Mouse (Mus musculus) neural tube, embryonic 14.5 days (tissue): Measurements from ENCODE around the gene Rai14. TPM values are rescaled to one million over a fixed set of nuclear protein-coding genes. Genes with fewer than 3 reads are reported as not detected.

Source experiments
- ATAC-seq: fragments of 200-750 bp; cut with Nextera tagmentation; 2 replicates; pipeline ENCODE4 v1.8.0; 2017; ENCODE audit warnings: low read depth, mild to moderate bottlenecking, moderate TSS enrichment, moderate library complexity
- H3K27ac ChIP-seq: fragments of 300-500 bp; sonication (generic); 2 replicates; pipeline ENCODE4 v1.5.1; 2014; ENCODE audit warnings: low read depth, mild to moderate bottlenecking, control low read depth, low read length, moderate library complexity, mixed read lengths
- H3K27me3 ChIP-seq: fragments of 300-500 bp; sonication (generic); 2 replicates; pipeline ENCODE4 v1.6.1; 2014; ENCODE audit warnings: low read length; ENCODE audit not compliant: control insufficient read depth, insufficient read depth
- H3K36me3 ChIP-seq: fragments of 300-500 bp; sonication (generic); 2 replicates; pipeline ENCODE4 v1.6.1; 2014; ENCODE audit warnings: low read length, mixed read lengths; ENCODE audit not compliant: control insufficient read depth, insufficient read depth
- H3K4me1 ChIP-seq: fragments of 300-500 bp; sonication (generic); 2 replicates; pipeline ENCODE4 v1.6.1; 2014; ENCODE audit warnings: low read length; ENCODE audit not compliant: control insufficient read depth, insufficient read depth
- H3K4me2 ChIP-seq: fragments of 300-500 bp; sonication (generic); 2 replicates; pipeline ENCODE4 v1.6.1; 2014; ENCODE audit warnings: mild to moderate bottlenecking, low read depth, low read length, control low read depth
- H3K4me3 ChIP-seq: fragments of 300-500 bp; sonication (generic); 2 replicates; pipeline ENCODE4 v1.5.1; 2014; ENCODE audit warnings: low read depth, low read length, control low read depth, mixed read lengths
- H3K9ac ChIP-seq: fragments of 300-500 bp; sonication (generic); replicated peaks from 2 replicates; pipeline ENCODE4 v1.6.1; 2014; ENCODE audit warnings: low read depth, mild to moderate bottlenecking, control low read depth, low read length, mixed read lengths
- H3K9me3 ChIP-seq: fragments of 300-500 bp; sonication (generic); 2 replicates; pipeline ENCODE4 v1.6.1; 2016; ENCODE audit warnings: low read length; ENCODE audit not compliant: control insufficient read depth
- WGBS: fragments of 180-500 bp; shearing (Covaris S2); extraction: QIAGEN DNeasy Blood & Tissue Kit; methylation state at CpG from one replicate; pipeline ENCODE4 v1.1.7; 2014; 5-methylcytosine and 5-hydroxymethylcytosine counted together
- polyA plus RNA-seq: library from polyadenylated mRNA; unstranded; fragments of >200 nt; fragmentation: Nextera tagmentation; extraction: Ambion mirVana; gene quantifications from 2 replicates; pipeline ENCODE4 v1.2.1, GENCODE M21; 2014

The Rai14 gene
- 10.0 and 16.1 TPM in 2 replicates for polyA plus RNA-seq

DNA sequence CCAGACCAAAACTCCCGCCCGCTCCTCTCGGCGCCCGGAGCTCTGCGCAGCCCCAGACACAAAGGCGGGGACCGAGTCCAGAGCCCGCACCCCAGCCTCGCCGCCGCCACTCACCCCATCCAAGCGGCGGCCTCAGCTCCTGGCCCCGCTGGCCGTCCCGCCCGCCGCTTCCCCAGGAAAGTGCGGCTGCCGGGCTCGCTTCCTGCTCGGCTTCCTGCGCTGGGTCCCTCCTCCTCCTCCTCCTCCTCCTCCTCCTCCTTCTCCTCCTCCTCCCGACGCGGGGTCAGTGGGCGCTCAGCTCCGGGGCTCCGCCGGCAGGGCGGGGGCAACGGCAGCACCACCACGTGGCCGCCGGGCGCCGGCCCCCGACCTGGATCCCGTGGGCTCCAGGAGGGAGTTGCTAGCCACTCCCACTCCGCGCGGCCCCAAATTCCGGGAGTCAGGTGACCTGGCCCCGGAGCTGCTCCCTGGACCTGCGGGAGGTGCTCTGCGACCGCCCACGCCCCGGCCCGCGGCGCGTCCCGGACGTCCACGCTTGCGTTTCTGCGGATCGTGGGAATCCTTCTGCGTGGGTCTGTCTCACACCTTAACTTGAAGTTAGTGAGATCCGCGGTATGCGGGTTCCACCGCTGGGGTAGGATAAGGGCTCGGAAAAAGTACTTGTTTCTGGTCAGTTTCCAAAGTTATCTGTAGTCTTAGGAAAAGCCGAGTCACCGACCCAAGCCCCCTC, at the start of gene Rai14:
Gene Rai14, minus strand, starts transcription at position 216 of the 730 bp plus-strand sequence.
- Histone ChIP-seq H3K27ac (peak within 1 kb of the TSS; percentile 52), H3K9me3 (no peaks in the 10 kb centered on the region), H3K27me3 (no peaks in the 10 kb centered on the region), H3K4me2 (peak within 1 kb of the TSS; percentile 95), H3K36me3 (no peaks in the 10 kb centered on the region), H3K4me3 (peak within 1 kb of the TSS; percentile 82), H3K4me1 (peaks cover 2% of the 10 kb centered on the region; the same call in 1 of the 2 replicates), H3K9ac (peak within 1 kb of the TSS; percentile 81)
- WGBS: under 1% methylated on average over 50 of the region's 68 CpGs
- ATAC-seq: peak; percentile 72

- Histone ChIP-seq H3K9ac (no peak overlapping the region), H3K4me1 (no peaks in the 10 kb centered on the region), H3K4me2 (no peak overlapping the region), H3K36me3 (no peaks in the 10 kb centered on the region), H3K9me3 (no peaks in the 10 kb centered on the region), H3K27ac (no peak overlapping the region), H3K27me3 (no peaks in the 10 kb centered on the region), H3K4me3 (no peak overlapping the region)
- no peak for ATAC-seq
- WGBS: 89% methylated on average over 6 of the region's 6 CpGs
These were observed 47.0 kb upstream of the Rai14 start for GRCm38 (mm10) chr15:10761441-10761840.

DNA sequence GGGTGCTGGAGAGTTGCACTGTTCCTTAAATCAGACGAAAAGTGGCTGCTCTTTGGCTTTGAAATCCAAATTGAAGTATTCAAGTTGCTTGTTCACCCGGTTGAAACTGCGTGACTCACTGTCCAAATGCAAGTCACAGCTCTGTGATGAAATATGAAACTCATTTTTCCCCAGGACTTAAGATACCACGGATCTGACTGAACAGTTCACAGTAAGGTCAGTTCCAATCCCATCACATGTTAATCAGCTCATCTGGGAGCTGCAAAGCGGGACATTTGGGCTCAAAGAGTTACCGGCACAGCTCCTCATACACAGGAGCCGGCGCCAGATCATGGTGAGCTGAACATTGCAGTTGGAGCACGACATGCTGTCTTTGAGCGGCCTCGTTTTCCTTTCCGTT, 45.6 kb upstream of the Rai14 start:
- Histone ChIP-seq H3K27ac (no peak overlapping the region), H3K4me3 (no peak overlapping the region), H3K9me3 (no peaks in the 10 kb centered on the region), H3K9ac (no peak overlapping the region), H3K36me3 (no peaks in the 10 kb centered on the region), H3K4me2 (no peak overlapping the region), H3K4me1 (no peaks in the 10 kb centered on the region), H3K27me3 (no peaks in the 10 kb centered on the region)
- 87% methylated on average over 12 of the region's 12 CpGs for WGBS
- no peak for ATAC-seq

- ATAC-seq: no peak
- Histone ChIP-seq H3K27me3 (no peaks in the 10 kb centered on the region), H3K4me3 (no peak overlapping the region), H3K4me1 (no peaks in the 10 kb centered on the region), H3K27ac (no peak overlapping the region), H3K36me3 (no peaks in the 10 kb centered on the region), H3K9me3 (no peaks in the 10 kb centered on the region), H3K4me2 (no peak overlapping the region), H3K9ac (no peak overlapping the region)
- WGBS: 96% methylated on average over 4 of the region's 4 CpGs
These were observed 45.0 kb upstream of the Rai14 start for GRCm38 (mm10) chr15:10759440-10759839.

- no peak overlapping the region for H3K9ac ChIP-seq
- H3K36me3 ChIP-seq: no peaks in the 10 kb centered on the region
- H3K4me1 ChIP-seq: no peaks in the 10 kb centered on the region
- H3K27ac ChIP-seq: no peak overlapping the region
- H3K4me3 ChIP-seq: no peak overlapping the region
- H3K4me2 ChIP-seq: no peak overlapping the region
- H3K9me3 ChIP-seq: no peaks in the 10 kb centered on the region
- ATAC-seq: no peak
- no peaks in the 10 kb centered on the region for H3K27me3 ChIP-seq
These were observed 44.4 kb upstream of the Rai14 start for GRCm38 (mm10) chr15:10758808-10759207.

GRCm38 (mm10) chr15:10751141-10751540, 36.7 kb upstream of the Rai14 start:
- Histone ChIP-seq H3K9me3 (no peaks in the 10 kb centered on the region), H3K4me1 (peaks cover 10% of the 10 kb centered on the region; the same call in 1 of the 2 replicates), H3K9ac (no peak overlapping the region), H3K4me2 (no peak overlapping the region), H3K27me3 (no peaks in the 10 kb centered on the region), H3K27ac (no peak overlapping the region), H3K4me3 (no peak overlapping the region), H3K36me3 (no peaks in the 10 kb centered on the region)
- ATAC-seq: no peak
- 80% methylated on average over 2 of the region's 2 CpGs for WGBS

GRCm38 (mm10) chr15:10750339-10750738, 35.9 kb upstream of the Rai14 start:
- Histone ChIP-seq H3K4me2 (no peak overlapping the region), H3K27ac (no peak overlapping the region), H3K4me1 (peaks cover 12% of the 10 kb centered on the region; the same call in 1 of the 2 replicates), H3K9me3 (no peaks in the 10 kb centered on the region), H3K4me3 (no peak overlapping the region), H3K27me3 (no peaks in the 10 kb centered on the region), H3K36me3 (no peaks in the 10 kb centered on the region), H3K9ac (no peak overlapping the region)
- 84% methylated on average over 2 of the region's 2 CpGs for WGBS
- no peak for ATAC-seq

DNA sequence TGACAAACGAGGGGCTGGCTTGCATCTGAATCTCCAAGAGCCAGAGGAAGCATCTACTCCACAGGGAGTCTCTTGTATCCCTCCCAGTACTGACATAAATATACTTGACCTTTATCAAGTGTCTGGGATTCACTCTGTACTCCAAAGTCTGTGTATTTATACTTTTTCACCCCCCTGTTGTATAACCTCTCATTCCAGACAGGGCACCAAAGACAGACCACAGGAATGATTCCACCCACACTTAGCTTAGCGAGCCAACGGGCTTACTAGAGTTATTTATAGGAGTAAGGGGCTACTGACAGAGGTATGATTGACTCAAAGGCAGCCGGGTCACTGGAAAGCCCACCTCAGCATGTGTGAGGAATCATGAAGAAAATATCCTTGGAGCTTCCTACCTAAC, 35.3 kb upstream of the Rai14 start:
- 23% methylated on average over 4 of the region's 4 CpGs for WGBS
- Histone ChIP-seq H3K27me3 (no peaks in the 10 kb centered on the region), H3K9me3 (no peaks in the 10 kb centered on the region), H3K4me1 (peaks cover 12% of the 10 kb centered on the region; the same call in 1 of the 2 replicates), H3K36me3 (no peaks in the 10 kb centered on the region), H3K27ac (no peak overlapping the region), H3K4me2 (no peak overlapping the region), H3K4me3 (no peak overlapping the region), H3K9ac (no peak overlapping the region)
- ATAC-seq: no peak

DNA sequence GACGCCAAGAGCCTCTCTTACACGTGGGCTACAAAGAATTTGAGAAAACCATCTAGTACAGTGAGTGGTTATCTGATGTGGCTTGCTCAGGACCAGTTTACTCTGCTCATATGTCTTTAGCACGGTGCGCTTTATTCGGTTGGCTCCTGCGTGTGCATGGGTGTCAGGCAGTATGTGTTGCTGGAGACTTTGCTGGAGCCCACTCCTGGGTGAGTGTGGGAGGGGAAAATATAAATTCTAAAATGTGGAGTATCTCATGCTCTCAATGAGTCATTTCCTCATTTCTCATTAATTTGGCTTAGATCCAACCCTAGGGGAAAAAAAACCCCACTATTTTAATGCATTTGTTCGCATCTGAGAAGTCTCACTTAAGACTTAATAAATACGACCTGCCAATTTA, 33.2 kb upstream of the Rai14 start:
- peak; percentile 64 for ATAC-seq
- Histone ChIP-seq H3K27me3 (no peaks in the 10 kb centered on the region), H3K36me3 (no peaks in the 10 kb centered on the region), H3K4me3 (no peak overlapping the region), H3K4me2 (no peak overlapping the region), H3K9me3 (no peaks in the 10 kb centered on the region), H3K9ac (no peak overlapping the region), H3K4me1 (peaks cover 12% of the 10 kb centered on the region; the same call in 1 of the 2 replicates), H3K27ac (no peak overlapping the region)
- 29% methylated on average over 8 of the region's 8 CpGs for WGBS
